Mouse (Mus musculus): Measurements from ENCODE around the gene Dstn. TPM values are rescaled to one million over a fixed set of nuclear protein-coding genes. Genes with fewer than 3 reads are reported as not detected.

The Dstn gene
- polyA plus RNA-seq, 1 experiment: 174 TPM

GRCm38 (mm10) chr2:143918831-143919502 lies 3.8 kb downstream of the Dstn start:
- Histone ChIP-seq H3ac (ENCODE audit: control insufficient read depth, insufficient read length) (no peak overlapping the region), H3K4me2 (ENCODE audit: low read depth) (peak overlapping the region; percentile 97), H3K4me3 (no peak overlapping the region), H3K36me3 (ENCODE audit: control insufficient read depth, insufficient read depth) (no peaks in the 10 kb centered on the region), H3K79me2 (ENCODE audit: control insufficient read depth, insufficient read depth) (peaks cover 81% of the 10 kb centered on the region), H3K27me3 (ENCODE audit: control insufficient read depth, insufficient read depth, insufficient read length) (no peaks in the 10 kb centered on the region)
- no peak for TF ChIP-seq REST (IDR thresholded peaks at IDR 0.05; ENCODE audit: insufficient read depth, insufficient read length)
- no peak for TF ChIP-seq MYOG (IDR thresholded peaks at IDR 0.05; ENCODE audit: control insufficient read depth in 1 of 3, insufficient read depth in 1 of 3, insufficient read length in 2 of 3, low read depth in 2 of 3)
- TF ChIP-seq POLR2AphosphoS2 (IDR thresholded peaks at IDR 0.05; ENCODE audit: insufficient read length, low read depth): no peak
- TF ChIP-seq POLR2A (IDR thresholded peaks at IDR 0.05; ENCODE audit: insufficient read length, low read depth): no peak
- no peak for TF ChIP-seq CEBPB (IDR thresholded peaks at IDR 0.05; ENCODE audit: insufficient read depth, poor library complexity, severe bottlenecking)

- Histone ChIP-seq H3K79me2 (ENCODE audit: control insufficient read depth, insufficient read depth) (peaks cover 100% of the 10 kb centered on the region), H3K4me2 (ENCODE audit: low read depth) (no peak overlapping the region), H3ac (ENCODE audit: control insufficient read depth, insufficient read length) (no peak overlapping the region), H3K4me3 (no peak overlapping the region), H3K36me3 (ENCODE audit: control insufficient read depth, insufficient read depth) (no peaks in the 10 kb centered on the region), H3K27me3 (ENCODE audit: control insufficient read depth, insufficient read depth, insufficient read length) (no peaks in the 10 kb centered on the region)
- TF ChIP-seq USF1 (IDR thresholded peaks at IDR 0.05; ENCODE audit: low read depth): no peak
- no peak for TF ChIP-seq CEBPB (IDR thresholded peaks at IDR 0.05; ENCODE audit: insufficient read depth, poor library complexity, severe bottlenecking)
- TF ChIP-seq TCF3 (IDR thresholded peaks at IDR 0.05; ENCODE audit: insufficient read length, low read depth): no peak
- TF ChIP-seq MAX (IDR thresholded peaks at IDR 0.05; ENCODE audit: low read depth): no peak
- TF ChIP-seq POLR2A (IDR thresholded peaks at IDR 0.05; ENCODE audit: insufficient read length, low read depth): no peak
- TF ChIP-seq MYOG (IDR thresholded peaks at IDR 0.05; ENCODE audit: control insufficient read depth in 1 of 3, insufficient read depth in 1 of 3, insufficient read length in 2 of 3, low read depth in 2 of 3): no peak
- no peak for TF ChIP-seq REST (IDR thresholded peaks at IDR 0.05; ENCODE audit: insufficient read depth, insufficient read length)
- TF ChIP-seq POLR2AphosphoS2 (IDR thresholded peaks at IDR 0.05; ENCODE audit: insufficient read length, low read depth): no peak
- TF ChIP-seq MYOD1 (IDR thresholded peaks at IDR 0.05; ENCODE audit: control insufficient read depth in 1 of 3, insufficient read length in 2 of 3, low read depth in 2 of 3): no peak
- no peak for TF ChIP-seq E2F4 (IDR thresholded peaks at IDR 0.05; ENCODE audit: insufficient read depth)
- no peak for TF ChIP-seq TCF12 (IDR thresholded peaks at IDR 0.05; ENCODE audit: insufficient read depth, poor library complexity, severe bottlenecking)
- TF ChIP-seq SRF (IDR thresholded peaks at IDR 0.05; ENCODE audit: control insufficient read depth, insufficient read length, low read depth): no peak
Observed at GRCm38 (mm10) chr2:143924085-143924484, 9.0 kb downstream of the Dstn start.

- TF ChIP-seq USF1 (IDR thresholded peaks at IDR 0.05; ENCODE audit: low read depth): no peak
- TF ChIP-seq E2F4 (IDR thresholded peaks at IDR 0.05; ENCODE audit: insufficient read depth): no peak
- TF ChIP-seq POLR2A (IDR thresholded peaks at IDR 0.05; ENCODE audit: insufficient read length, low read depth): no peak
- TF ChIP-seq POLR2AphosphoS2 (IDR thresholded peaks at IDR 0.05; ENCODE audit: insufficient read length, low read depth): no peak
- no peaks in the 10 kb centered on the region for H3K27me3 ChIP-seq (ENCODE audit: control insufficient read depth, insufficient read depth, insufficient read length)
- peaks cover 100% of the 10 kb centered on the region for H3K79me2 ChIP-seq (ENCODE audit: control insufficient read depth, insufficient read depth)
- no peak overlapping the region for H3K4me2 ChIP-seq (ENCODE audit: low read depth)
- H3ac ChIP-seq (ENCODE audit: control insufficient read depth, insufficient read length): no peak overlapping the region
- no peaks in the 10 kb centered on the region for H3K36me3 ChIP-seq (ENCODE audit: control insufficient read depth, insufficient read depth)
- no peak overlapping the region for H3K4me3 ChIP-seq
Observed at GRCm38 (mm10) chr2:143925826-143926225, 10.7 kb downstream of the Dstn start.

GRCm38 (mm10) chr2:143929607-143930311 lies 14.6 kb downstream of the Dstn start:
- TF ChIP-seq SRF (IDR thresholded peaks at IDR 0.05; ENCODE audit: control insufficient read depth, insufficient read length, low read depth) (no peak), E2F4 (IDR thresholded peaks at IDR 0.05; ENCODE audit: insufficient read depth) (no peak), MYOD1 (IDR thresholded peaks at IDR 0.05; ENCODE audit: control insufficient read depth in 1 of 3, insufficient read length in 2 of 3, low read depth in 2 of 3) (no peak), CEBPB (IDR thresholded peaks at IDR 0.05; ENCODE audit: insufficient read depth, poor library complexity, severe bottlenecking) (no peak), TCF12 (IDR thresholded peaks at IDR 0.05; ENCODE audit: insufficient read depth, poor library complexity, severe bottlenecking) (no peak), MAX (IDR thresholded peaks at IDR 0.05; ENCODE audit: low read depth) (no peak), POLR2A (IDR thresholded peaks at IDR 0.05; ENCODE audit: insufficient read length, low read depth) (no peak), USF1 (IDR thresholded peaks at IDR 0.05; ENCODE audit: low read depth) (no peak)
- no peak overlapping the region for H3K4me2 ChIP-seq (ENCODE audit: low read depth)
- no peaks in the 10 kb centered on the region for H3K27me3 ChIP-seq (ENCODE audit: control insufficient read depth, insufficient read depth, insufficient read length)
- no peaks in the 10 kb centered on the region for H3K36me3 ChIP-seq (ENCODE audit: control insufficient read depth, insufficient read depth)
- H3ac ChIP-seq (ENCODE audit: control insufficient read depth, insufficient read length): no peak overlapping the region
- H3K4me3 ChIP-seq: no peak overlapping the region
- peaks cover 100% of the 10 kb centered on the region for H3K79me2 ChIP-seq (ENCODE audit: control insufficient read depth, insufficient read depth)

- no peak overlapping the region for H3K4me3 ChIP-seq
Observed at GRCm38 (mm10) chr2:143932340-143932873, 17.3 kb downstream of the Dstn start.

More at GRCm38 (mm10) chr2:143932340-143932873, 17.3 kb downstream of the Dstn start:
- Histone ChIP-seq H3K4me2 (ENCODE audit: low read depth) (peak overlapping the region; percentile 16), H3K79me2 (ENCODE audit: control insufficient read depth, insufficient read depth) (peaks cover 100% of the 10 kb centered on the region), H3ac (ENCODE audit: control insufficient read depth, insufficient read length) (no peak overlapping the region), H3K27me3 (ENCODE audit: control insufficient read depth, insufficient read depth, insufficient read length) (no peaks in the 10 kb centered on the region), H3K36me3 (ENCODE audit: control insufficient read depth, insufficient read depth) (no peaks in the 10 kb centered on the region)
- no peak for TF ChIP-seq REST (IDR thresholded peaks at IDR 0.05; ENCODE audit: insufficient read depth, insufficient read length)
- no peak for TF ChIP-seq USF1 (IDR thresholded peaks at IDR 0.05; ENCODE audit: low read depth)
- TF ChIP-seq POLR2AphosphoS2 (IDR thresholded peaks at IDR 0.05; ENCODE audit: insufficient read length, low read depth): no peak
- TF ChIP-seq MYOG (IDR thresholded peaks at IDR 0.05; ENCODE audit: control insufficient read depth in 1 of 3, insufficient read depth in 1 of 3, insufficient read length in 2 of 3, low read depth in 2 of 3): peak; percentile 30 to 92 (median 66)
- TF ChIP-seq TCF12 (IDR thresholded peaks at IDR 0.05; ENCODE audit: insufficient read depth, poor library complexity, severe bottlenecking): peak; percentile 23
- TF ChIP-seq MYOD1 (IDR thresholded peaks at IDR 0.05; ENCODE audit: control insufficient read depth in 1 of 3, insufficient read length in 2 of 3, low read depth in 2 of 3): peak in 2 of 3 experiments; percentile 71 to 83
